Mouse (Mus musculus) ES-Bruce4 (cell line): ENCODE measurements at regions not wholly inside any gene's neighbourhood (a gene's known extent, or its start where the extent isn't known, plus 50 kb on each side); places are given as distances from the start of the nearest gene placed in this dataset.

ENCODE experiments used
- H3K27ac ChIP-seq: 2 replicates; pipeline ENCODE4 v1.5.1; 2012; ENCODE audit warnings: low read length, inconsistent platforms; ENCODE audit not compliant: insufficient read depth
- H3K27me3 ChIP-seq: 2 replicates; pipeline ENCODE4 v1.6.1; 2012; ENCODE audit warnings: mild to moderate bottlenecking, low read length, inconsistent platforms; ENCODE audit not compliant: control insufficient read depth, poor library complexity, insufficient read depth, severe bottlenecking
- H3K36me3 ChIP-seq: 2 replicates; pipeline ENCODE4 v1.6.1; 2012; ENCODE audit warnings: inconsistent platforms, mild to moderate bottlenecking, low read length, moderate library complexity; ENCODE audit not compliant: control insufficient read depth, poor library complexity, insufficient read depth, severe bottlenecking
- H3K4me1 ChIP-seq: one replicate; pipeline ENCODE4 v1.8.1; 2011; ENCODE audit warnings: low read length; ENCODE audit not compliant: control insufficient read depth, insufficient read depth
- H3K4me3 ChIP-seq: 2 replicates; pipeline ENCODE4 v1.5.1; 2011; ENCODE audit warnings: low read depth, mild to moderate bottlenecking, low read length
- H3K9ac ChIP-seq: 2 replicates; pipeline ENCODE4 v1.6.1; 2012; ENCODE audit warnings: low read depth, mild to moderate bottlenecking, inconsistent platforms; ENCODE audit not compliant: poor library complexity, severe bottlenecking
- H3K9me3 ChIP-seq: replicated peaks from 2 replicates; pipeline ENCODE4 v1.6.1; 2012; ENCODE audit warnings: mild to moderate bottlenecking, low read length, inconsistent platforms; ENCODE audit not compliant: control insufficient read depth, poor library complexity, insufficient read depth, severe bottlenecking
- CTCF ChIP-seq: IDR thresholded peaks from one replicate; pipeline ENCODE4 v1.8.1; 2011; ENCODE audit warnings: low read depth, low read length
- EP300 ChIP-seq: IDR thresholded peaks from 2 replicates; pipeline ENCODE4 v1.6.1; 2011; ENCODE audit warnings: low read depth, low read length; ENCODE audit not compliant: insufficient read depth
- POLR2A ChIP-seq: IDR thresholded peaks from one replicate; pipeline ENCODE4 v1.8.1; 2011; ENCODE audit warnings: low read length; ENCODE audit not compliant: insufficient read depth

GRCm38 (mm10) chr2:128331681-128332080, 205.8 kb downstream of the Bcl2l11 start:
- no peak overlapping the region for H3K27ac ChIP-seq
- H3K27me3 ChIP-seq = no peaks in the 10 kb centered on the region
- TF ChIP-seq EP300 (no peak), CTCF (no peak), POLR2A (no peak)
- H3K4me3 ChIP-seq = no peak overlapping the region
- H3K4me1 ChIP-seq = peaks cover 2% of the 10 kb centered on the region
- H3K9ac ChIP-seq = no peak overlapping the region
- no peaks in the 10 kb centered on the region for H3K9me3 ChIP-seq
- H3K36me3 ChIP-seq = no peaks in the 10 kb centered on the region

- H3K27ac ChIP-seq = no peak overlapping the region
- no peaks in the 10 kb centered on the region for H3K36me3 ChIP-seq
- no peaks in the 10 kb centered on the region for H3K27me3 ChIP-seq
- TF ChIP-seq CTCF (no peak), EP300 (no peak), POLR2A (no peak)
- H3K4me1 ChIP-seq = peaks cover 2% of the 10 kb centered on the region
- no peaks in the 10 kb centered on the region for H3K9me3 ChIP-seq
- no peak overlapping the region for H3K4me3 ChIP-seq
- no peak overlapping the region for H3K9ac ChIP-seq
Observed at GRCm38 (mm10) chr2:128333401-128334142, 207.7 kb downstream of the Bcl2l11 start.

GRCm38 (mm10) chr2:128334143-128334470, 208.3 kb downstream of the Bcl2l11 start:
- no peak overlapping the region for H3K9ac ChIP-seq
- no peaks in the 10 kb centered on the region for H3K27me3 ChIP-seq
- H3K9me3 ChIP-seq = no peaks in the 10 kb centered on the region
- no peak overlapping the region for H3K27ac ChIP-seq
- H3K4me3 ChIP-seq = no peak overlapping the region
- H3K4me1 ChIP-seq = peaks cover 4% of the 10 kb centered on the region
- H3K36me3 ChIP-seq = no peaks in the 10 kb centered on the region
- no peak for TF ChIP-seq EP300
- no peak for TF ChIP-seq CTCF
- no peak for TF ChIP-seq POLR2A

DNA sequence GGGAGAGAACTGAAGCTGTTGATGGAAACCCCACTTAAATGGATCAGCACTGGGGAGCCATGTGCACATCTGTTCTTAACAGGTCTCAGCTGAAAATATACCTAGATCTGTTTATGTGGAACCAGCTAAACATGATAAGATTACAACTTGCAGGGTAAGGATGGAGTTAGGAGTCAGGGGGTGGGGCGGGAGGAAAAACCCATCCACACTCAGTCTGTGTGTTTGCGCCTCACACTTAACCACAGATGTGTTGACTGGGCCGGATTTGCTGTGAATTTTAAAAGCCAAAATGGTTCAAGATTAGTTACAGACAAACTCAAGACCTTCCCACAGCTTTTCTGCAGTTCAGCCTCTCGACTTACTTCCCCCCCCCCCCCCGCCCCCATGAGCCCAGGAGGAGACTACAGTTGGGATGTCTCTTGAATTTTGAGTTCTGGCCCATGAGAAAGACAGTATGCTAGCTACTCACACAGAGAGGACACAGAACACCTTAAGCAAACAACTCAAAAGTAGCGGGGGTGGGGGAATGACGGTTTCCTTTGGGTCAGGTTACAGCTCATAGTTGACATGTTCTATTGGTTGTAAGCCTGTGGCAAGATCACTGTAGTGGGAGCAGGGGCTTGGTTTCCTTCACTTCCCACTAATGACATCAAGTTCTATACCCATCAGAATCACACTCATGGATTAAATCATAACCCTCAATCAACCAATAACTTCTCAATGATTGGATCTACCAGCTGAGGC, 209.1 kb downstream of the Bcl2l11 start:
- Histone ChIP-seq H3K4me3 (no peak overlapping the region), H3K27ac (no peak overlapping the region), H3K9me3 (no peaks in the 10 kb centered on the region), H3K36me3 (no peaks in the 10 kb centered on the region), H3K4me1 (peaks cover 6% of the 10 kb centered on the region), H3K27me3 (no peaks in the 10 kb centered on the region), H3K9ac (no peak overlapping the region)
- TF ChIP-seq EP300 (no peak), CTCF (no peak)

DNA sequence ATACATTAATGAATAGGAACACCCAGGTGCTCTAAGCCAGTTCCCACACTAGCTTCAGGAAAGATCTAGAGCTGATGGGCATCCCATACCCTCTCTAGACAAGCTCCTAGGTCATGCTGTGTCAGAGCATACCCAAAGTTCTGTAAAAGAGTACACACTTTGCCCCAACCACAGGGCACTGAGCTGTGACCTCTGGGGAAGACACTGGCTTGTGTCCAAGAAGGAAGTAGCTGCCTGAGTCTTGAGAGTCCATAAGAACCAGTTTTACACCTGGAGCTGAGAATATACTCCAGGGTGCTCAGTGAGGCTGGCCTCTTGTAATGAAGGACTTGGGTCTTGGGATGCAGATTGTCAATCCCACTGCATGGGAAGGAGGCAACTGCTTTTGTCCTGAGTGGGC, 211.4 kb downstream of the Bcl2l11 start:
- no peak overlapping the region for H3K4me3 ChIP-seq
- TF ChIP-seq CTCF (no peak), EP300 (no peak), POLR2A (no peak)
- no peaks in the 10 kb centered on the region for H3K27me3 ChIP-seq
- no peak overlapping the region for H3K27ac ChIP-seq
- H3K9ac ChIP-seq = no peak overlapping the region
- H3K9me3 ChIP-seq = no peaks in the 10 kb centered on the region
- peaks cover 6% of the 10 kb centered on the region for H3K4me1 ChIP-seq
- H3K36me3 ChIP-seq = no peaks in the 10 kb centered on the region

DNA sequence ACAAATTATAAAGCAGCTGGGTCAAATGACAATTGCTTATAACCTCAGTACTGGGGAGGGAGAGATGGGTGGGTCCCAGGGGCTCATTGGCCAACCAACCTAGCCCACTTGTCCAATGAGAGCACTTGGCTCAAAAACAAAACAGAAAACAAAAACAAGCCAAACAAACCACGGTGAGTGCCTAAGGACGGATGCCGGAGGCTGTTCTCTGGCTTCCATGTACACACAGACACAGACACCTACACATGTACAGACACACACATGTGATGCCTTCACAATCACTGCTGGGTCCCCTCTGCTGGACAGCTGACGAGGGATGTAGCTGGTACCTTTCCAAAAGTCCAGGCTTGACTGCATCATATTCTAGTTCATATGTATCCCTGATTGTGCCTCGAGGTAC, 212.0 kb downstream of the Bcl2l11 start:
- H3K36me3 ChIP-seq = no peaks in the 10 kb centered on the region
- no peaks in the 10 kb centered on the region for H3K27me3 ChIP-seq
- peaks cover 6% of the 10 kb centered on the region for H3K4me1 ChIP-seq
- no peak overlapping the region for H3K9ac ChIP-seq
- H3K4me3 ChIP-seq = no peak overlapping the region
- TF ChIP-seq CTCF (no peak), POLR2A (no peak), EP300 (no peak)
- H3K9me3 ChIP-seq = no peaks in the 10 kb centered on the region
- H3K27ac ChIP-seq = no peak overlapping the region
